Mouse (Mus musculus): Measurements from ENCODE around the gene Olfr482. TPM values are rescaled to one million over a fixed set of nuclear protein-coding genes. Genes with fewer than 3 reads are reported as not detected.

Gene Olfr482
- polyA plus RNA-seq (2012; rRNA removed) = not detected in 2 replicates

GRCm38 (mm10) chr7:108097486-108097885 lies at the start of gene Olfr482:
Gene Olfr482 (minus strand): TSS chr7:108097586.

DNA sequence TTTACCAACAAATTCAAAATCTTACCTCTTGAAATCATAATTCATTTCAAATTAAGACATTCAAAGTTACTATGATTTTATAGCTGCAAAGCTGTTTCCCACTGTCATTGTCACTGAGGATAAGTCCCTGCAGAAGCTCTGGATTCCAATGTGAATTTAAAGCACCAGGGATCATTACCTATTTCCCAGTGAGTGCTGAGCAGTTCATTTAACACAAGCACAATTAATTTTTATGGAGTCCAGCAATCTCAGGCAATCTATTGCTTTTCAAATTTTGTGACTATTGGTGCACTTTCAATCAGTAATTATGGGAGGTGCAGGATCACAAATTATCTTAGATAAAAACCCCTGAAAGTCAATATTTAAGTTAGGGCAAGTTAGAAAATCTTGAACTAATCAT lies 30.0 kb upstream of the Olfr482 start, which contains the start of gene Olfr484:
Gene Olfr484 (minus strand): TSS at position 101 of the 400 bp plus-strand sequence.

GRCm38 (mm10) chr7:108100549-108100948 lies 3.2 kb upstream of the Olfr482 start, which contains the start of gene Olfr483:
Gene Olfr483 (plus strand): TSS chr7:108100849.

GRCm38 (mm10) chr7:108079555-108079954 lies 17.8 kb downstream of the Olfr482 start, which contains the start of gene Olfr481:
Gene Olfr481 (plus strand): TSS chr7:108079855.

GRCm38 (mm10) chr7:108067246-108067645 lies 30.1 kb downstream of the Olfr482 start, which contains the start of gene Olfr480:
Gene Olfr480 (minus strand): TSS chr7:108067346.

DNA sequence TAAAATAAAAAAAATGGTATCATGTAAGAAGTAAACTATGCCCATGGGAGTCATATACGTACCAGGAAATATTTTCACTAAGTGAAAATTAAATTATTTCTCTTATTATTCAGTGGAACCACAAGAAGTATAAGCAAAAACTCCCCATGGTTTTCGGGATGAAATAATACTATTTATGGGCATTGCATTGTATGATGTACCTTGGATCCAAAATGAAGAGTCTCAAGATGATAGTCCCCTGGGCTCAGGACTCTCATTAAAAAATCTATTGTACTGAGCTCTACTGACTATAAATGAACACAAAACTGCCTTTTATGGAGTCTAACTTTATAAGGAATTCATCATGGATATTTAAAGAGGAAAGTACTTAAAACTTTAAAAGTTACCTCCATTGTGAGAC lies 47.0 kb downstream of the Olfr482 start, which contains the start of gene Olfr479:
Gene Olfr479 (plus strand): TSS at position 301 of the 400 bp plus-strand sequence.

Other genes with a start within 250 kb of the Olfr482 start
- gene Olfr472, start 199.7 kb downstream of the Olfr482 start, polyA plus RNA-seq (2012; rRNA removed) = not detected in 2 replicates
- gene Olfr473, start 167.1 kb downstream of the Olfr482 start, polyA plus RNA-seq (2012; rRNA removed) = not detected in 2 replicates
- gene Olfr474, start 142.9 kb downstream of the Olfr482 start, polyA plus RNA-seq (2012; rRNA removed) = not detected in 2 replicates
- not detected in 2 replicates for gene Olfr476, start 132.8 kb downstream of the Olfr482 start, polyA plus RNA-seq (2012; rRNA removed)
- gene Olfr477, start 110.9 kb downstream of the Olfr482 start, polyA plus RNA-seq (2012; rRNA removed) = not detected in 2 replicates
- gene Olfr478, start 63.6 kb downstream of the Olfr482 start, polyA plus RNA-seq (2012; rRNA removed) = not detected in 2 replicates
- not detected in 2 replicates for gene Olfr479, start 46.9 kb downstream of the Olfr482 start, polyA plus RNA-seq (2012; rRNA removed)
- gene Olfr480, start 30.2 kb downstream of the Olfr482 start, polyA plus RNA-seq (2012; rRNA removed) = not detected in 2 replicates
- gene Olfr481, start 17.7 kb downstream of the Olfr482 start, polyA plus RNA-seq (2012; rRNA removed) = not detected in 2 replicates
- not detected in 2 replicates for gene Olfr483, start 3.3 kb upstream of the Olfr482 start, polyA plus RNA-seq (2012; rRNA removed)
- gene Olfr484, start 29.9 kb upstream of the Olfr482 start, polyA plus RNA-seq (2012; rRNA removed) = not detected in 2 replicates
- gene Olfr485, start 62.3 kb upstream of the Olfr482 start, polyA plus RNA-seq (2012; rRNA removed) = not detected in 2 replicates
- not detected in 2 replicates for gene Olfr486, start 75.2 kb upstream of the Olfr482 start, polyA plus RNA-seq (2012; rRNA removed)
- not detected in 2 replicates for gene Olfr487, start 117.0 kb upstream of the Olfr482 start, polyA plus RNA-seq (2012; rRNA removed)
- gene Olfr488, start 160.8 kb upstream of the Olfr482 start, polyA plus RNA-seq (2012; rRNA removed) = not detected in 2 replicates
- gene Olfr490, start 191.3 kb upstream of the Olfr482 start, polyA plus RNA-seq (2012; rRNA removed) = not detected in 2 replicates
- not detected in 2 replicates for gene Olfr491, start 215.9 kb upstream of the Olfr482 start, polyA plus RNA-seq (2012; rRNA removed)
- gene Olfr492, start 226.1 kb upstream of the Olfr482 start, polyA plus RNA-seq (2012; rRNA removed) = not detected in 2 replicates
- gene Olfr493, start 249.4 kb upstream of the Olfr482 start, polyA plus RNA-seq (2012; rRNA removed) = not detected in 2 replicates